Mouse (Mus musculus) lung, postnatal 0 days (tissue): ENCODE results near the gene Naalad2.

Experiments
- CTCF ChIP-seq: IDR thresholded peaks from 2 replicates; pipeline ENCODE4 v1.5.1; 2016; ENCODE audit warnings: antibody characterized with exemption, mild to moderate bottlenecking
- EP300 ChIP-seq: IDR thresholded peaks from 2 replicates; pipeline ENCODE4 v1.6.1; 2016; ENCODE audit warnings: antibody characterized with exemption, mild to moderate bottlenecking, control low read depth

DNA sequence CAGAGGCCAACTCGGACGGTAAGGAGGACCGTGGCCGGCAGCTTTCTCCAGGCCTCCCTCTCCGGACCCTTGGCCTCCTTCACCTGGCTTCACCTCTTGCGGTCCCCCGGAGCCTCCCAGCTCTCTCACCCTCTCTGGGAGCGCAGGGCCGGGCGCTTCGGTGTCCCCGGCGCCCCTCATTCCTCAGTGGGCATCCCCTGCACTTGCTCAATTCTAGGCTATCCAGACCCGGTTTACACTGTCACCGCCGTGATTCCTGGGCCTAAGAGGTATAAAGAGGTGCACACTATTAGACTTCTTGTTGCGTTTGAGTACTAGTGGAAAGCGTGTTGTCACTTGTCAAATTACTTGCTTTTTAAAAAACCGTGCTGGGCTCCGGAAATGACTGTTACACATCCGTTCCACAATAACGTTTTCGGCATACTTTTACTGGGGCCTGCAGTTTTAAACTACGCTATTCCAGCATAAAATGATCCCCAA is 110.3 kb downstream of the Naalad2 start:
- no peak for TF ChIP-seq CTCF
- no peak for TF ChIP-seq EP300
